Mouse (Mus musculus): Measurements from ENCODE around the gene Asap3.

GRCm38 (mm10) chr4:136186739-136187472 lies 19.3 kb upstream of the Asap3 start:
- no peak for TF ChIP-seq CTCF (IDR thresholded peaks at IDR 0.05; ENCODE audit: borderline replicate concordance, insufficient read depth, low read length)
- no peak for TF ChIP-seq POLR2A (IDR thresholded peaks at IDR 0.05; ENCODE audit: low read depth, low read length)

Measured in embryonic fibroblast, embryonic 13.5 days (primary cell).